Mouse (Mus musculus): ENCODE data around the gene Lrig2.
A peak's percentile ranks its signal among the peaks of the same experiment; 100 is the strongest.

Lrig2 gene

GRCm38 (mm10) chr3:104510771-104511429 lies 818 bp downstream of the Lrig2 start:
- peak; percentile 12 for DNase-seq (ENCODE audit: low read depth, low spot score)

DNA sequence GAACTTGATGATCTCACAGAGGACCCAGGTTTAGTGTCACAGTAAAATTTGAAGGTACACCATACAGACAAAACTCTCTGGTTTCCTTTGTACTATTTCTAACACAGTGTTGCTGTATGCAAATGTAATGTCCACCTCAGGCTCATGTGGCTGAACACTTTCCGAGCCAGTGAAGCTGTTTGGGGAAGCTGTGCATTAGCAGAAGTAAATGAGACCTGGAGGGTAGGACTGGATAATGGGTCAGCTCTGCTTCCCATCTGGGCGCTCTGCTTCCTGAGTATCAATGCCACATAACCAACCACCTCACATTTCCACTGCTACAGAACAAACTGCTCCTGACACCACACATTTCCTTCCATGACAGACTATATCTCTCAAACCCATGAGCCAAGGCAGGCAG lies 10.1 kb downstream of the Lrig2 start:
- no peak for DNase-seq (ENCODE audit: low read depth, low spot score)

DNA sequence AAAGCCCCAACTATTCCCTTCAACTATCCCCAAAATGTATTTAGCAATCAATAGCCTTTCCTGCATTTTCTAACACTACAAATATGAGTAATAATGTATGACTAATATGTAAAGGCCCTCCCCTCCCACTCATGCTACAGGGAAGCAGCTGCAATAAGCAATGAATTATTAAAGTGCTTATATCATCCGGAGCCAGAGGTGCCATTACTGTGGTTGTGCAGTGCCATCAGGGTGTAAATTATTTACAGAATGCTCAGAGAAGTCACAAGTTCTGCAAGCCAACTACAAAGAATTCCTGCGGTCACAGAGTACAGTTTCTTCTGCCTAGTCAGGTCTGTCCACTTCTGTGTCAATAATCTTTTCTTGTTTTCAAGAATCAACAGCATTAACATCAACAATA lies 10.8 kb downstream of the Lrig2 start:
- DNase-seq (ENCODE audit: low read depth, low spot score) = no peak

GRCm38 (mm10) chr3:104496176-104496575 lies 15.5 kb downstream of the Lrig2 start:
- no peak for DNase-seq (ENCODE audit: low read depth, low spot score)

DNA sequence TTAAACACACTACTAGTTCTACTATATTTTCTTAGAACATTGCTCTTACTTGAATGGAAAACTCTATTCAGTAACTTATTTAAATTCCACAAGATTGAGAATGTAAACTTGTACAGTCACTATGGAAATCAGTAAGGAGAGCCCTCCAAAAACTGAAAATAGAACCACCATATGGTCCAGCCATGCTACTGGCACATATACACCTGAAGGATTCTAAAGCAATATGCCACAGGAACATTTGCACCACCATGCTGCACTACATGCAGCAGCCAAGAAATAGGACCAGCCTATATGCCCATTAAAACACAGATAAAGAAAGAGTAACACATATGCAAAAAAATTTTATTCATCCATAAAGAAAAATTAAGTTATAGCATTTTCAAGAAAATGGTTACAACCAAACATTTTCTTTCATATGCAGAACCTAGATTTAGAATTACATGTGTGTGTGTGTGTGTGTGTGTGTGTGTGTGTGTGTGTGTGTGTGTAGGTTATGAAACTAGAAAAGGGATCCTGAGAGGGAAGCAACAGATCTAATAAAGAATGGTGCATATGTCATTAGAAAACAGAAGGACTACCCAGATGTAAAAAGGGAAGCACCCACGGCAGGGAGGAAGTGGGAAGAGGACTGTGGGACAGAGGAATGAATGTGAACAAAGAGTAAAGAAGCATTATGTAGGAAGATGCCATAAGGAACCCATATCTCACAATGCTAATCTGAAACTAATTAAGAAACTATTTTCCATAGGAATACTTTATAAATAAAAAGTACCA lies 30.6 kb downstream of the Lrig2 start:
- peak; percentile 34 for DNase-seq (ENCODE audit: low read depth, low spot score)

GRCm38 (mm10) chr3:104478056-104478455 lies 33.7 kb downstream of the Lrig2 start:
- DNase-seq (ENCODE audit: low read depth, low spot score) = no peak

DNA sequence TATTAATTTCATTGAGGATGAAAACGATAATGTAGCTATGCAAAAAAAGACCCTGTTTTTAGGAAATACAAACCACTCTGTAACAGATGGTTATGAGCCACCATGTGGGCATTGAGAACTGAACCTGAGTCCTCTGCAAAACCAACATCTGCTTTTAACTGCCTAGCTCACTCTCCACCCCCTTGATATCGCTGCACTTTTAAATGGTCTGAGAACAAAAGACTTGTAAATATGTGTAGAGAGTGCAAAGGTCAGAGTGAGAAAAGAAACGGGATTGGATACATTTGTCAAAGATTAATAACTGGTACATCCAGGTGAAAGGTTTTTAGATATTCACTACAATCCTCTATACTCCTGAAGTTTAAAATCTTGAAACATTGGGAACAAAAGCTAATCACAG lies 42.3 kb downstream of the Lrig2 start:
- DNase-seq (ENCODE audit: low read depth, low spot score) = no peak

GRCm38 (mm10) chr3:104461226-104461625 lies 50.5 kb downstream of the Lrig2 start:
- no peak for DNase-seq (ENCODE audit: low read depth, low spot score)

GRCm38 (mm10) chr3:104458588-104458987 lies 53.1 kb downstream of the Lrig2 start:
- no peak for DNase-seq (ENCODE audit: low read depth, low spot score)

- DNase-seq (ENCODE audit: low read depth, low spot score) = no peak
Observed at GRCm38 (mm10) chr3:104455506-104456275, 56.0 kb downstream of the Lrig2 start.

GRCm38 (mm10) chr3:104447240-104447639 lies 64.5 kb downstream of the Lrig2 start:
- no peak for DNase-seq (ENCODE audit: low read depth, low spot score)

GRCm38 (mm10) chr3:104446689-104447088 lies 65.0 kb downstream of the Lrig2 start:
- DNase-seq (ENCODE audit: low read depth, low spot score) = no peak

DNA sequence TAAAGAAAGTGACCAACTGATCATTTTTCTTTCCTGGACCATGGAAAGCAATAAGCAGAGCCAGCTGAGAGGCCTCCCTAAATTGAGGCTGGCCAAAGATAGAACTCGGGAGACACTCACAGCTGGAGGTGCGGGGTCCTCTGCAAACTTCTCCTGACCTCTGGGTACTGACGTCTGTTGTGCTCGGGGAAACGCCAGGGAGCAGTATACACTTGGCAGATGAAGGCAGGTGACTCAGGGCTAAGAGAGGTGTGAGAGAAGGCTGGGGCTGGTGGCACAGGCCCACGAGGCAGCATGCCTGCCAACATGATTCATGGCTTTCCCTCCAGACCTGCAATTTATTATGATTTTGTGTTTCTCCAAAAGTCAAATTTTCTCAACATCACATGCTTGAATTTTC lies 66.1 kb downstream of the Lrig2 start:
- no peak for DNase-seq (ENCODE audit: low read depth, low spot score)

DNA sequence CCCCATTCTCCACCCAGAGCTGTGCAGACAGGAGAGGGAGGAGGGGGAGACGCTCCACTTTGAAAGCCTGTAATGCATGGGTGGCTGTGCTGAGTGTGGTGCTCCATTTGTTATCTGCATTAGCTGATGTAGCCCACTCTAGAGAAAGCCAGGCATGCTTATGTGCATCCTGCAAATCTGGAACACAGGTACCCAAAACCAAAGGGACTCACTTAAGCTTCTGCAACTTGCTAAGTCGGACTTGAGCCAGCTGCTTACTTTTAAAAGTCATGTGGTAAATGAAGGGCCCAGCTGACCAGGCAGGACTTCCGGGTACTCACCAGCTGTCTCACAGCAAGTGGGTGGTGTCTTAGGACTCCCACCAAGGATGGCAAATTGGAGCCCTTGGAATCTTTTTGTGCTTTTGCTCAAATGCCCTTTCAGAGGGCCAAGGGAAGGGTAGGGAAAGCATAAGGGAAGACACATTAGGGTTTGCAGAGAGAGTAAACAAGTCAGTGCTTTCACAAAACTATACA lies 66.7 kb downstream of the Lrig2 start:
- no peak for DNase-seq (ENCODE audit: low read depth, low spot score)

GRCm38 (mm10) chr3:104444082-104444481 lies 67.6 kb downstream of the Lrig2 start:
- no peak for DNase-seq (ENCODE audit: low read depth, low spot score)

- no peak for DNase-seq (ENCODE audit: low read depth, low spot score)
Observed at GRCm38 (mm10) chr3:104442357-104442756, 69.4 kb downstream of the Lrig2 start.

GRCm38 (mm10) chr3:104441870-104442283 lies 69.8 kb downstream of the Lrig2 start:
- peak; percentile 80 for DNase-seq (ENCODE audit: low read depth, low spot score)

DNA sequence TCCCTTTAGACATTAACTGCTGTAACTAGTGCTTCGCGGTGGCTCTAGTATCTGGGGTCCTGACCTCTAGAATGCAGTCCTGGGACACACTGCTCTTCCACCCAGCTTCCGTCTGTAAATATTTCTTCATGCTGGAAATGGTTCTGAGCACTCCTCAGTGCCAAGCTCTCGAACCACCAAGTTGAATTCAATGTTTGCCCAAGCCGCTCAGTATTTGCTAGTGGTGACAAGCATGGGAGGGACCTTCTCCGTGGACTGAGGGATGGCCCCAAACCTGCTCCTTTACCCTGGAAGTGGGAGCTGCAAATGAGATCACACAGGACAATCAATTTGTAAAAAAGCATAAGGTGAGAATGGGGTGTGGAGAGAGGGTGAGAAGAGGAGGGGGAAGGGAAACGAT lies 70.3 kb downstream of the Lrig2 start:
- no peak for DNase-seq (ENCODE audit: low read depth, low spot score)

- no peak for DNase-seq (ENCODE audit: low read depth, low spot score)
Observed at GRCm38 (mm10) chr3:104438777-104439176, 72.9 kb downstream of the Lrig2 start.

GRCm38 (mm10) chr3:104437576-104437975 lies 74.1 kb downstream of the Lrig2 start:
- DNase-seq (ENCODE audit: low read depth, low spot score) = no peak

- DNase-seq (ENCODE audit: low read depth, low spot score) = no peak
Observed at GRCm38 (mm10) chr3:104435947-104436346, 75.8 kb downstream of the Lrig2 start.

DNA sequence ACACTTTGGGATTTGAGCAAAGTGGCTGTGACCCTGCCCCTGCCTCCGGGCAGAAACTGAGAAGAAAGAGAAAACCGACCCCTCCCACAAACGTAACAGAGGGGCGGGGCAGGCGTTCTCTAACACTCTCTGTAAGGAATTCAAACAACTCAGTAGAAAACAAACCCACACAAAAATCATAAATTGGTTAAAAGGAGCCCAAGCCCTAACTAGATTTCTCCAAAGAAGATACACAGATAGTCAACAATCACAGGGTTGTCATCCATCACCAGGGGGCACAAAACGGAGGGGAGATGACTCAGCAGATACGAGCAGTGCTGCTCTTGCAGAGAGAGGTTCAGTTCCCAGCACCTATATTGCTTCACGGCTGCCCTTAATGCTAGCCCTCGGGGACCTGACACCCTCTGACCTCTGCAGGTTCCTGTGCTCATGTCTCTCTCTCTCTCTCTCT lies 77.4 kb downstream of the Lrig2 start:
- no peak for DNase-seq (ENCODE audit: low read depth, low spot score)
